Mouse (Mus musculus) C2C12 (cell line): ENCODE measurements around the gene Paqr3. TPM values are rescaled to one million over a fixed set of nuclear protein-coding genes. Genes with fewer than 3 reads are reported as not detected.

Source experiments
- H3K27me3 ChIP-seq: one replicate; pipeline ENCODE4 v1.6.1; 2011; ENCODE audit not compliant: control insufficient read depth, insufficient read depth, insufficient read length
- H3K36me3 ChIP-seq: one replicate; pipeline ENCODE4 v1.6.1; 2011; ENCODE audit not compliant: control insufficient read depth, insufficient read depth
- H3K4me3 ChIP-seq: one replicate; pipeline ENCODE4 v1.5.1; 2011; ENCODE audit warnings: mild to moderate bottlenecking, control low read depth; ENCODE audit not compliant: poor library complexity, insufficient read depth, severe bottlenecking
- H3K79me2 ChIP-seq: one replicate; pipeline ENCODE4 v1.6.1; 2011; ENCODE audit not compliant: control insufficient read depth, insufficient read depth
- H3K79me3 ChIP-seq: one replicate; pipeline ENCODE4 v1.6.1; 2011; ENCODE audit warnings: low read depth, control low read depth
- H3ac ChIP-seq: one replicate; pipeline ENCODE3; 2011; ENCODE audit warnings: low read depth; ENCODE audit not compliant: control insufficient read depth, insufficient read length
- CEBPB ChIP-seq: IDR thresholded peaks from one replicate; pipeline ENCODE4 v1.6.1; 2011; ENCODE audit warnings: low read depth, mild to moderate bottlenecking, control low read depth, moderate library complexity
- CTCF ChIP-seq: IDR thresholded peaks from one replicate; pipeline ENCODE4 v1.5.1; 2011; ENCODE audit not compliant: control insufficient read depth, insufficient read depth, insufficient read length
- FOSL1 ChIP-seq: IDR thresholded peaks from one replicate; pipeline ENCODE4 v1.8.0; 2011; ENCODE audit warnings: mild to moderate bottlenecking, low read length; ENCODE audit not compliant: poor library complexity, insufficient read depth, severe bottlenecking
- MAX ChIP-seq: IDR thresholded peaks from one replicate; pipeline ENCODE4 v1.6.1; 2011; ENCODE audit warnings: mild to moderate bottlenecking, control low read depth
- MYOD1 ChIP-seq: IDR thresholded peaks from one replicate; pipeline ENCODE4 v1.6.1; 2011; ENCODE audit warnings: low read depth; ENCODE audit not compliant: control insufficient read depth, insufficient read length
- MYOG ChIP-seq: IDR thresholded peaks from one replicate; pipeline ENCODE4 v1.6.1; 2011; ENCODE audit not compliant: control insufficient read depth, insufficient read length; ENCODE audit errors: extremely low read depth
- USF1 ChIP-seq: IDR thresholded peaks from one replicate; pipeline ENCODE4 v1.6.1; 2011; ENCODE audit warnings: low read depth, mild to moderate bottlenecking, control low read depth, moderate library complexity
- polyA plus RNA-seq: library from polyadenylated mRNA; unstranded; fragments of >200 nt; fragmentation: generic; extraction: Trizol; gene quantifications from one replicate; pipeline ENCODE4 v1.2.1, GENCODE M21; 2012; ENCODE audit warnings: missing spikeins

Gene Paqr3
- polyA plus RNA-seq, 1 experiment: 3.6 TPM

GRCm38 (mm10) chr5:97127284-97127683 lies 15.9 kb upstream of the Paqr3 start:
- no peaks in the 10 kb centered on the region for H3K27me3 ChIP-seq
- TF ChIP-seq MYOD1: no peak
- no peak for TF ChIP-seq CTCF
- no peak for TF ChIP-seq CEBPB
- TF ChIP-seq USF1: no peak
- TF ChIP-seq FOSL1: no peak
- TF ChIP-seq MAX: no peak
- TF ChIP-seq MYOG: no peak
- H3K79me2 ChIP-seq: no peaks in the 10 kb centered on the region
- H3K36me3 ChIP-seq: no peaks in the 10 kb centered on the region
- H3K79me3 ChIP-seq: no peaks in the 10 kb centered on the region
- no peak overlapping the region for H3K4me3 ChIP-seq
- no peak overlapping the region for H3ac ChIP-seq

GRCm38 (mm10) chr5:97126005-97126404 lies 14.6 kb upstream of the Paqr3 start:
- Histone ChIP-seq H3K36me3 (no peaks in the 10 kb centered on the region), H3ac (no peak overlapping the region), H3K27me3 (no peaks in the 10 kb centered on the region), H3K79me3 (no peaks in the 10 kb centered on the region), H3K4me3 (no peak overlapping the region), H3K79me2 (no peaks in the 10 kb centered on the region)
- TF ChIP-seq MAX (no peak), USF1 (no peak), CEBPB (no peak), FOSL1 (no peak), MYOD1 (no peak), CTCF (peak; percentile 42)

DNA sequence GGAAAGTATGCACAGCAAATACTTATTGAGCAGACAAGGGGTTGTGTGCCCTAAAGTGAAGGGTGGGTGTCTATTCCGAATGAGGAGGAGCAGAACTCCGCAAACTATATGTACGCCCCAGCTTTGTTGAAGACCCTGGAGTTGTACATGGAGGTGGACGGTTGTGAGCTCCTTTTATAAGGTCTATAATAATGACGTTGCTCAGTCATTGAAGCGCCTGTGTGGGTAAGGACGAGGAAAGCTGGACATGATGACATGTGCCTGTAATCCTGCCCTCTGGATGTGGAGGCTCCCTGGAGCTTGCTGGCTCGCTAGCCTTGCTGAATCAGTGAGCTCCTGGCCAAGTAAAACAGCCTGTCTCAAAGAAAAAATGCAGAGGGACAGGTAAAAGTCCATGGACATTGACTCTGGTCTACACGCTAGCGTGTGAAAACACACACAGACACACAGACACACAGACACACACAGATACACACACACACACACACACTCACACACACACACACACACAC lies 14.1 kb upstream of the Paqr3 start:
- Histone ChIP-seq H3K79me3 (no peaks in the 10 kb centered on the region), H3K27me3 (no peaks in the 10 kb centered on the region), H3ac (no peak overlapping the region), H3K4me3 (no peak overlapping the region), H3K36me3 (no peaks in the 10 kb centered on the region), H3K79me2 (no peaks in the 10 kb centered on the region)
- TF ChIP-seq MYOG (no peak), CEBPB (no peak), FOSL1 (no peak), CTCF (no peak)

DNA sequence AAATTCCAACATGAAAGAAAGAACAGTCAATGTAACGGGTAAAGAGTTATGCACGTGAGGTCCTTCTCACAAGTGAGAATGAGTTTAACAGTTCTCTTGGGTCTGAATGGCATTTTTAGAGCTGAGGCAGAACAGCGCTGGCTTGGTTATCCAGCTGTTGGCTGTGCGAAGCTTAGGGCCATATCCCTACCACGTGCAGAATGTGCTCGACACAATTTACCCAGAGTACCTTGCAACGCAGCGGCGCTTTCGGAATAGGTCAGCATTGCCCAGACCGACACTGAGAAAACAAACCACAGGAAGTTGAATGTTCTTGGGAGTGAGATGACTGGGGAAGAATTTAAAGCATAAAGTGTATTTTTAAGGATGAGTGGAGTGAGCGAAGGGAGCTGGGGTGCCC lies 13.6 kb upstream of the Paqr3 start:
- Histone ChIP-seq H3K79me2 (no peaks in the 10 kb centered on the region), H3K79me3 (no peaks in the 10 kb centered on the region), H3ac (no peak overlapping the region), H3K4me3 (no peak overlapping the region), H3K36me3 (no peaks in the 10 kb centered on the region), H3K27me3 (no peaks in the 10 kb centered on the region)
- TF ChIP-seq CEBPB (no peak), MAX (no peak), MYOG (no peak), FOSL1 (no peak), CTCF (no peak), USF1 (no peak), MYOD1 (no peak)

GRCm38 (mm10) chr5:97110697-97111096 lies 699 bp downstream of the Paqr3 start:
- no peaks in the 10 kb centered on the region for H3K36me3 ChIP-seq
- H3K79me3 ChIP-seq: no peaks in the 10 kb centered on the region
- H3K79me2 ChIP-seq: no peaks in the 10 kb centered on the region
- H3ac ChIP-seq: peak overlapping the region; percentile 69
- no peaks in the 10 kb centered on the region for H3K27me3 ChIP-seq
- TF ChIP-seq MYOD1: no peak
- TF ChIP-seq CEBPB: no peak
- TF ChIP-seq CTCF: no peak
- no peak for TF ChIP-seq MAX
- TF ChIP-seq USF1: no peak
- no peak for TF ChIP-seq FOSL1
- TF ChIP-seq MYOG: no peak
- H3K4me3 ChIP-seq: peak overlapping the region; percentile 55

DNA sequence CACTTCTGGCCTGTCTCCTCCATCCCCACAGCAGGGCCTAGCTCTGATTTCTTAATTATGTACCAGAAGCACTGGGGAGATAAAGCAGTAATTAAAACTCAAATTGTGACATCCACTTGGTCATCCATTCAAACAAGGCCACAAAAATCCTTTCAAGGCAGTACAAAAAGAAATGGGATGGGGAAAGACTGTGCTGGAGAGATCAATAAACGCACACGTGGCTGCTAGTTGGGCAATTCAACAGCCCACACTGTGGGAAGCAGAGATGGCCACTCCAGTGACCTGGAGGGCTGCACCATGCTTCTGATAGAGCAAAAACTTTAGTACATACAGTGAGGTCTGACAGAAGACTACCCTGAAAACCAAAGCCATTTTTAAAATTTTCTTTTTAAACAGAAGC lies 1.3 kb downstream of the Paqr3 start:
- H3K79me3 ChIP-seq: no peaks in the 10 kb centered on the region
- no peaks in the 10 kb centered on the region for H3K79me2 ChIP-seq
- no peaks in the 10 kb centered on the region for H3K36me3 ChIP-seq
- H3K4me3 ChIP-seq: no peak overlapping the region
- no peaks in the 10 kb centered on the region for H3K27me3 ChIP-seq
- TF ChIP-seq MYOD1: no peak
- no peak for TF ChIP-seq CEBPB
- TF ChIP-seq MYOG: no peak
- no peak for TF ChIP-seq MAX
- no peak for TF ChIP-seq CTCF
- no peak for TF ChIP-seq FOSL1
- TF ChIP-seq USF1: no peak
- H3ac ChIP-seq: no peak overlapping the region
